Mouse (Mus musculus) erythroblast, embryonic 14.5 days (primary cell): Measurements from ENCODE around the gene Acvr1b.

Source experiments
- GATA1 ChIP-seq: IDR thresholded peaks from 2 replicates; pipeline ENCODE4 v1.6.1; 2012; ENCODE audit warnings: low read length, inconsistent platforms, mixed read lengths
- TAL1 ChIP-seq: IDR thresholded peaks from 3 replicates; pipeline ENCODE4 v1.6.1; 2012; ENCODE audit warnings: low read length, inconsistent platforms, mixed read lengths

DNA sequence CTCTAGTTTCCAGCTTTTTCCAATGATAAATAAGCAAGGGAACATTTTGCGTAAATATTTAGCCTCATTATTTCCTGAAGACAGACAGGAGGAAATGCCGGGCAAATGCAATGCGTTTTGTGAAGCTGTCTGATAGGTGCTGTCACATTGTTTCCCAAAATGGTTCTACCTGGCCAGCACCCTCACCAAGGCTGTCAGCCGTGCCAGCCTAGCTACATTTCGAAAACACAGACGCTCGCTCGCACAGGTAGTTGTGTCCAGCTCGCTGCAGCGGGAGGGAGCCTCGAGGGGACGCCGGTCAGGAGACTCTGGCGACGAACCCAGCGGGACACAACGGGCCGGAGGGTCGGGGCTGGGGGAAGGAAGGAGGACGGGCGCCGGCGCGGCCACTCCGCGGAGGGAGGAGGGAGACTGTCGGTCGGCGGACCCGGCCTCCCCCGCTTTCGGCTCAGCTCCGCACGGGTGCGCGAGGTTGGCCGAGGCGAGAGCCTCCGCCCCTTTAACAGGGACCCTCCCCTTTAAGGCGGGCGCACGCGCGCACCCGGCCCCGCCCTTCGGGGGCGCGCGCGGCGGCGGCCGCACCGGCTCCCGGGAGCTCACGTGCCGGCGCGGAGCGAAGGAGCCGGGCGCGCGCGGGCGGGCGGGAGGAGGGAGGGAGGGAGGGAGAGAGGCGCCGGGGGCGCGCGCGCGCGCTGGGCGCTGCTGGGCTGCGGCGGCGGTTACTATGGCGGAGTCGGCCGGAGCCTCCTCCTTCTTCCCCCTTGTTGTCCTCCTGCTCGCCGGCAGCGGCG is at the start of gene Acvr1b:
- TF ChIP-seq TAL1 (no peak), GATA1 (no peak)
